Mouse (Mus musculus) urinary bladder, postnatal 25 days (tissue): ENCODE results near the gene Plekha7.
A peak's percentile ranks its signal among the peaks of the same experiment; 100 is the strongest.

Experiments used
- DNase-seq: peaks from one replicate; pipeline ENCODE4 v3.0.0; 2022; ENCODE audit warnings: low spot score

Plekha7 gene

GRCm38 (mm10) chr7:116288996-116289395 is 19.2 kb downstream of the Plekha7 start:
- DNase-seq: no peak

- no peak for DNase-seq
Observed at GRCm38 (mm10) chr7:116287959-116288358, 20.2 kb downstream of the Plekha7 start.

DNA sequence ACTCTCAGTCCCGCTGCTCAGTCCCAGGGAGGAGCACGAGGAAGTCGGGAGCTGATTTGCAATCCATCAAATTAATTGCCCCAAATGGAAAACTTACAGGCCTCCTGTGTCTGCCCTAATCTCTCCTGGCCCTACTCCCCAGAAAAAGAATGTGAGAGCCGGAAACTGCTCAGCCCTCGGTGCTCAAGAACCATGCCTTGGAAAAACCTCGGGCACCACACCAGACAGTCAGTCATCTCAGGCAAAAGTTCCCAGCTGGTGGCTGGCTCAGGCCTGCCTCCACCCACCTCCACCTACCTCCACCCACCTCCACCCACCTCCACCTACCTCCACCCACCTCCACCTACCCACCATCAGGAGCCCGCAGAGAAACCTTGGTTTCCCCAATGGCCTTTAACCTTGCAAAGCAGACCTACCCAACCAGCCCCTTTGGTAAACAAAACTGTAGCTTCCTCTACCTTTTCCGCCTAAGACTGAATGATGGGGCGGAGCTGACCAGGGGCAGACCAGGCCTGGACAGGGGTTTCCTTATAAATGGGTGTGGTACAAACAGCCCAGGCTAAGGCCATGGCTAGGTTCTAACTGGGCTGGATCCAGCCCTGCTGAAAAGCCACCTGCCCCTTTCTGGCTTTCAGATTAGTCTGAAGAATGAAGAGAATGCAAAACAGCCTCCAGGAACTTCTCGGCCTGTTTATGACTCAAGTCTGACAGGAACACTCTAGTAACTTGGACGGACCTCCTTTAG is 21.4 kb downstream of the Plekha7 start:
- peak; percentile 23 for DNase-seq

- no peak for DNase-seq
Observed at GRCm38 (mm10) chr7:116286173-116286572, 22.0 kb downstream of the Plekha7 start.

GRCm38 (mm10) chr7:116285216-116285615 is 23.0 kb downstream of the Plekha7 start:
- DNase-seq: no peak

DNA sequence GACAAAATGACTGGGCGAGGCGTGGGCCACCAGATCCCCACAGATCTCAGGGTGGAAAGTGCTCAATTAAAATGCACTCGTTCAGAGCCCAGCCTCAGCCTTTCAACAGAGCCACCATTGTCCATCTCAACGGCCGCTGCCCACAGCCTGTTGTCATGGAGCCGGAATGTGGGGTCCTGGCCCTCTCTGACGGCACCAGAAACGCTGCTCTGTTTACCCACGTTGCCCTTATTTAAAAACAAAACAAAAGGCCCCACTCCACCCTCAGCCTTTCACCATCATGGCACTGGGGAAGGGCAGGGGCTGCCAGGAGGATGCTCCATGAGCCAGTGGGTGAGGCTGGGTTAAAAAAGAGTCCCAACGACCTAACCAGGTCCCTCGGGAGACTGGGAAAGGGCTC is 25.4 kb downstream of the Plekha7 start:
- no peak for DNase-seq

- no peak for DNase-seq
Observed at GRCm38 (mm10) chr7:116280126-116280525, 28.1 kb downstream of the Plekha7 start.

DNA sequence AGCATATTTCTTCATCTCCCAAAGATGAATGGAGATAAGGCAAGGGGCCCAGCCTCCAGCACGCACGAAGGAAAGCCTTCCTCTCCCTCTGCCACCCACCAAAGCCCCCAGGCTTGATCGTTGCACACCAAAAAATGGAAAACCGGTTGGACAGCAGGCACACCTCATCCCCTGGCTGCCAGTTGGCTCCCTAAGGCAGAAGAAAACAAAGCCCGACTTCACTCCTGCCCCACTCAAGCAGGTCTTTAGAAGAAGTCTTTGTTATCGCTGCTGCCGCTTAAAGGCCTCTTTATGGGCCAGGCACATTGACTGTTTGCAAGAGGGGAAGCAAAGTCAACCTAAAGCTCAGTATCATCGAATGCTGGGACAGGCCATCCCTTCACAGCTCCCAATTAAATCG is 29.9 kb downstream of the Plekha7 start:
- no peak for DNase-seq

- no peak for DNase-seq
Observed at GRCm38 (mm10) chr7:116276315-116276714, 31.9 kb downstream of the Plekha7 start.

DNA sequence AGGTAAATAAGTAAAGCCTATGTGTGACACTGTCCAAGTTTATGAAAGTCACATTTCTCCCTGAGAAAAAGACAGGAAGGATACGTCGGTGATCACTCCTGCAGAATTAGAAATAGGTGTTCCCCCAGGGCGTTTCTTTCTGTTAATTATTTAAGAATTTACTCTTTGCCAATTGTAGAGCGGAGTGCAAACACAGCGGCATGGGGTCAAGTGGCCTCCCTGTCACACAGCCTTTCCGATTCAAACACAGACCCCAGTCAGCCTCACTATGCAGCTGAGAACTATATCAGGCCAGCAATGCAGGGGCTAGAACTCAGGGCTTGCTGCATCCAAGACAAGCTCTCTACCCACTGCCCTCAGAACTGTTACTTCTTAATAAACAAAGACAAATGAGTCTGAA is 35.1 kb downstream of the Plekha7 start:
- no peak for DNase-seq

DNA sequence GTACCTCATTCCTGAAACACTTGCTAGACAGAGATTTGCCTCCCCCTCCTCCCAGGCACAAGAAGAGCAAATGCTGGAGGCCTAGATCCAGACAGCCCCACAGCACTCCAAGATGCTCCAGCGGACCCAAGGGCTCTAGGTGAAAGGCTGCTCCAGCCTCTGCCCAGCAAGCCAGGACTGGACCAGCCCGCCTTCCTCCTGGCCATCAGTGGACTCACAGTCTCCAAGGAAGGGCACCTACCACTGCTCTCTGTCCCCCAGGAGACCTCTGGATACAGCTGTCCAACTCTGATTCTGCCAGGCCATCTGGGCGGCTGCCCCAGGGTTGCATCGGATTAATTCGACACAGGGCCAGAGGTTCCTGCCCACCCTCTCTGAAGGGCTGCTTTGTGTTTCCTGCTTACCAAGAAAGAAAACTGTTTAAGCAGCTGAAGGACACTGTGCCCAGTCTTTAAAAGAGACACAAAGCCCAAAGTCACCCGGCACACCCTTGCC is 38.6 kb downstream of the Plekha7 start:
- no peak for DNase-seq

DNA sequence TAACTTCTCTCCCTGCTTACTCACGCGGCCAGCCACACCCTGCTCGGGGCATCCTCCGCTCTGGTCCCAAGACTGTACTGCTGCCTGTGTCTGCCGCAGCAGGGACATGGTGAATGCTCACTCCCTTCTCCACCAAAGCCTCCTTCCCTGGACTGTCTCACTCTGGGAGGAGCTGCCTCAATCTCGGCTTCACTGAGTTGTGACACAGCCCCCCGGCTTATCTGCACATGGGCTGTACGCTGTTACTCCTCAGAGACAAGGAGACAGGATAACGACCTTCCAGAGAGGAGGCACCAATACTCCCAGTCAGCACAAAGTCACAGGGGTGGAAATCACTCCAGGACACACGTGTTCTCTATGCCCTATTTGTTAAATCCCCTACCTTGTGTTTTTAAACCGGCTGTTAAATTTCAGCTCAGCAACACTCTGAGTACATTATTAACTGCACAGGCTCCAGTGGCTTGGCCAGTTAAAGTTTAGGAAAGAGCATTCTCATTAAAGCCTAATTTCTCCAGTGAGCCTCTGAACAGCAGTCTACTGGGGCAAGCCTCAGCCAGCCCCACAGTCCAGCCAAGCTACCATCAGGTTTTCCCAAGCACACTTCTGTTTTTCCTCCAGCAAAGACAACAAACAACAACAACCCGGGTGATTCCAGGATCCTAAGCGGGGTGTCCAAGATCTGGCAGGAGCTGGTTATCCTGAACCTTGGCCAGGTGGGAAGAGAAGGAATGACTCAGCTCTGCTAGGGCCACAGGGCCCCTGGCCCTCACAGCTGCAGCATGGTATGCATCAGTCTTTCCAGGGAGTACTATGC is 39.9 kb downstream of the Plekha7 start:
- no peak for DNase-seq

GRCm38 (mm10) chr7:116263281-116263680 is 44.9 kb downstream of the Plekha7 start:
- no peak for DNase-seq

GRCm38 (mm10) chr7:116262508-116262907 is 45.7 kb downstream of the Plekha7 start:
- DNase-seq: no peak

- no peak for DNase-seq
Observed at GRCm38 (mm10) chr7:116262101-116262500, 46.1 kb downstream of the Plekha7 start.

GRCm38 (mm10) chr7:116260826-116261615 is 47.2 kb downstream of the Plekha7 start:
- DNase-seq: no peak

GRCm38 (mm10) chr7:116258464-116259185 is 49.6 kb downstream of the Plekha7 start:
- no peak for DNase-seq

GRCm38 (mm10) chr7:116257953-116258352 is 50.2 kb downstream of the Plekha7 start:
- no peak for DNase-seq

DNA sequence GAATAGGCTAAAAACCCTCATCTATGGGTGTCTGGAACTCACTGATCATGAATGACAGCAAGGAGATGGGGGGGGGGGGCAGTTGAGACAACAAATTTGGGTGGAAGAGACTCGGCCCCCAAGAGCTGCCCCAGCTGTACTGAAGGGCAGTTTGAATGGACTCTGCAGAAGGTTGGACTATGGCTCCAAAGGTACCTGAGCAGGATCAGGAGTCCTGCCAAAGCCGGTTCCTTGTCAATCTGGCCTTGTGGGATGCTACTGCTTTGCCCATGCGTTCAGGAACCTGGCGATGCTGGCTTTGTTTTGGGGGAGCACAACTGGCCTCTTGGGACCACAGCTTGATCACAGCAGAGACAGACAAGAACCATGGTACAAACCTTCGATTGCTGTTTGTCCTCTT is 52.5 kb downstream of the Plekha7 start:
- no peak for DNase-seq

DNA sequence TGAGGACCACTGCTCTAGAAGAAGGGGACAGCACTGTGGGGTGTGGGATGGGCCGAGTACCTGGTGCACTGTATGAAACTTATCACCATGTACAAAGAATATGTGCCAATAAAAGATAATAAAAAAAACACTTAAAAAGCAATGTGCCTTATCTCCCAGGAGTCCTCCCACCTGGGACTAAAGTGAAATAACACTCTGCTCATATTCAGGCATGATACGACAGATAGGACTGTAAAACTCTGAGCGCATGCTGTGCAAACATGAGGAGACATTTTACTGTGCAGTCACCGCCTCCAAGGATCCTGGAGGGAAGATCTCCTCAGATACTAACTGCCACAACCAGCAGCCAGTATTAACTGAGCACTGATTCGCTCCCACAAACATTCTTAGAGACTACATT is 53.5 kb downstream of the Plekha7 start:
- DNase-seq: no peak

DNA sequence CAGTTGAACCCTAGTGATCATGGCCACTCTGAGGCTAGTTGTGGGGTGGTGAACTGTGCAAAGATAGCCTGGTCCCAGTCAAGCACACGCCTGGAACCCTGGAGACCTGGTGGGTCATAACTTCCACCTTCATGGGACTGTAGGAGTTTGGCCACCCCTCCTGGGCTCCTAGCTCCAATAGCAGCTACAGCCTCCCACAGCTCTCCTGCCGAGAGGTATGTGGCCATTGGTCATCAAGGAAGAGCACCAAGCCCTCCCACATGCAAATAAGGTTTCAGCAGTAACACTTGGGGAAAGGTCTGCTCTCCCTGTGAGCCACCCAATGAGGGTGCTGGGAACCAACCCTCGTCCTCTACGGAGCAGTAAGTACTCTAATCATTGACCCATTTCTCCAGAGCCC is 55.7 kb downstream of the Plekha7 start:
- no peak for DNase-seq

DNA sequence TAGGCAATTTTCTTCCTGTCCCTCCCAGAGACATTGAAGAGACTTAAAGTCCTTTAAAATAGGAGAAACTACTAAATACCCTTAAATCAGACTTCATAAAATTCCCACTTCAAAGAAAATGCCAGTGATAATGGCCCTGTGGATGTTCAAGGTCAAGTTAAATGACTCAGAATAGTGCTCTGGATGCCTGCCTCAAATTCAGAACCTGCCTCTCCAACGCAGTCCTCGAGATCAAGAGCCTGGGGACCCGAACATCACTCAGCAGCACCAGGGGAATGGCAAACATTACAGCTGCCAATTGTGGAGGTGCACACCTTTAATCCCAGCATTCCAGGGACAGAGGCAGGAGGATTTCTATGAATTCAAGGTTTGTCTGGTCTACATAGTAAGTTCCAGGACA is 56.7 kb downstream of the Plekha7 start:
- DNase-seq: no peak
